Mouse (Mus musculus) thymus, adult 2 months (tissue): Measurements from ENCODE around the gene Olfr622. TPM values are rescaled to one million over a fixed set of nuclear protein-coding genes. Genes with fewer than 3 reads are reported as not detected.

Experiments used
- DNase-seq: peaks from one replicate; pipeline ENCODE4 v3.0.0; 2021
- H3K27ac ChIP-seq: fragments of 200-500 bp; 2 replicates; pipeline ENCODE4 v1.5.1; 2012; ENCODE audit warnings: low read length, control low read depth; ENCODE audit not compliant: control insufficient read depth, insufficient read depth
- H3K27me3 ChIP-seq: fragments of 200-500 bp; 2 replicates; pipeline ENCODE4 v1.6.1; 2012; ENCODE audit warnings: mild to moderate bottlenecking, low read length, moderate library complexity, mixed read lengths; ENCODE audit not compliant: control insufficient read depth, insufficient read depth
- H3K36me3 ChIP-seq: fragments of 200-500 bp; 2 replicates; pipeline ENCODE4 v1.6.1; 2012; ENCODE audit warnings: mild to moderate bottlenecking, low read length, moderate library complexity; ENCODE audit not compliant: control insufficient read depth, insufficient read depth
- H3K4me1 ChIP-seq: fragments of 200-500 bp; replicated peaks from 2 replicates; pipeline ENCODE4 v1.6.1; 2012; ENCODE audit warnings: low read length; ENCODE audit not compliant: control insufficient read depth, insufficient read depth
- H3K4me3 ChIP-seq: fragments of 200-500 bp; 2 replicates; pipeline ENCODE4 v1.5.1; 2012; ENCODE audit warnings: mild to moderate bottlenecking, low read length, control low read depth, moderate library complexity; ENCODE audit not compliant: control insufficient read depth, insufficient read depth
- CTCF ChIP-seq: fragments of 200-500 bp; IDR thresholded peaks from 2 replicates; pipeline ENCODE4 v1.5.1; 2012; ENCODE audit warnings: mild to moderate bottlenecking, control low read depth, low read length, moderate library complexity, borderline replicate concordance; ENCODE audit not compliant: control insufficient read depth, poor library complexity, insufficient read depth; ENCODE audit errors: extremely low read depth
- POLR2A ChIP-seq: fragments of 200-500 bp; IDR thresholded peaks from 2 replicates; pipeline ENCODE4 v1.6.1; 2012; ENCODE audit warnings: mild to moderate bottlenecking, low read length, control low read depth, moderate library complexity; ENCODE audit not compliant: control insufficient read depth, poor library complexity, insufficient read depth; ENCODE audit errors: extremely low read depth
- WGBS: fragments of 180-500 bp; shearing (Covaris S2); methylation state at CpG from one replicate; pipeline ENCODE4 v1.1.7; 2018; 5-methylcytosine and 5-hydroxymethylcytosine counted together
- polyA plus RNA-seq: library from polyadenylated mRNA; depleted of rRNA; stranded (reverse); fragments of >200 nt; gene quantifications from 2 replicates; pipeline ENCODE4 v1.2.3, GENCODE M21; 2012; rRNA removed

Gene Olfr622
- polyA plus RNA-seq, 1 experiment, result not detected

DNA sequence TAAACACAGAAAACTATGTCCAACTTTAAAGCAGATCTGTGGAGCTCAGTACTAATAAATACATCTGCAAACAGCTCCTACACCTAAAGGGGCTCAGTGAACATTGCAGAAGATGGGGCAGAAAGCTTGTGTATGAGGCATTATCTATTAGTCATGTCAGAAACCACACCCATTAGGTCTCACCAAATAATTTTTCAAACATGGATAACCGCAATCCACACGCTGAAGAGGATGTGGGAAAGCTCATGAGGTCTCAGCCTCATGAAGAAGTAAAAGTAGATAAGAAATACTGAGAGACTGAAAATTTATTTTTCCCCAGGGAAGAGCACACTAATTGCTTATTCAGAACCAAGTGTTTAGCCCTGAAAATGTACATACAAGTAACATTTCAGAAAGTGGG is 35.1 kb downstream of the Olfr622 start:
- H3K36me3 ChIP-seq, result no peaks in the 10 kb centered on the region
- DNase-seq, result no peak
- no peak overlapping the region for H3K4me3 ChIP-seq
- no peaks in the 10 kb centered on the region for H3K4me1 ChIP-seq
- no peak overlapping the region for H3K27ac ChIP-seq
- WGBS, result 69% methylated on average over 2 of the region's 2 CpGs
- no peaks in the 10 kb centered on the region for H3K27me3 ChIP-seq
- no peak for TF ChIP-seq CTCF
- TF ChIP-seq POLR2A, result no peak

DNA sequence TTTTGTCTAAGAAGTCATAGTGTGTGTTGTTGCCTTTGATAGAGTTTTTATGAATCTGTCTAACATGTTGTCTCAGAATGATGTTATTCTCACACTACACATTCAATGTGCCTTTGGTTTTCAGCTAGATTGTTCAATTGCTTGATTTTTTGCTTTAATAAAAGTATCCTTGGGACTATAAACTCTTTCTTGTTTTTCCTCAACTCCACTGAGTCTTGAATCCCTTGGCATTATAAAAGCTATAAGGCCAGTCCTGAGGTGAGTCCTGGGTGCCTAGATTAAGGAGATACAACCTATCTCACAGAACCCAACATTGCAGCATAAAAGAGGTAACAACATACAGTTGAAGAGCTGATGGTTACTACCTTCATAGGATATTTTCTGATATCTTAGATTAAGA is 42.2 kb downstream of the Olfr622 start, which contains the start of gene Olfr619:
TSS of gene Olfr619 (plus strand) at position 301 of the 400 bp plus-strand sequence.
- no peaks in the 10 kb centered on the region for H3K36me3 ChIP-seq

DNA sequence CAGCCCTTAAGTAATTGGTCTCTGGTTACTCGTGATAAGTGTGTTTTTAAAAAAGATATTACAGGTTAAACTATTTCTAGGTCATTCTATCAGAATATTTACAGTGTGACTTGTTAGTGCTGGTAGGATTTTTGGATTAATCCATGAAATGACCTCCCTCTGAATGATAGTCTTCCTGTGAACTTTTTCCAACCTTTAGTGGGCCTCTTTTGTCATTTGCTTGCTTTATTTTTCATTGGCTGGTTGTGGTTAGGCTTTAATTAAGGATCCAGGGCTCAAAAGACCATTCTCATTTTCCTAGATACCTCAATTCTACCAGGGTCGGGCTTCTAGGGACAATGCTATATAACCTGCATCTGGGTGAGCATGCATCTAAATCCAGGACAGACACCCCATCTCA is 52.7 kb downstream of the Olfr622 start, which contains the start of gene Olfr618:
TSS of gene Olfr618 (plus strand) at position 301 of the 400 bp plus-strand sequence.
- Histone ChIP-seq H3K4me1 (no peaks in the 10 kb centered on the region), H3K27ac (no peak within 1 kb of the TSS), H3K36me3 (no peaks in the 10 kb centered on the region), H3K4me3 (no peak within 1 kb of the TSS), H3K27me3 (no peaks in the 10 kb centered on the region)
- no peak for DNase-seq
- 83% methylated on average over 2 of the region's 2 CpGs for WGBS
- TF ChIP-seq POLR2A (no peak), CTCF (no peak)

More for the DNA sequence above, 42.2 kb downstream of the Olfr622 start, which contains the start of gene Olfr619:
- Histone ChIP-seq H3K4me1 (no peaks in the 10 kb centered on the region), H3K4me3 (no peak within 1 kb of the TSS), H3K27ac (no peak within 1 kb of the TSS), H3K27me3 (no peaks in the 10 kb centered on the region)
- TF ChIP-seq POLR2A, result no peak
- no peak for TF ChIP-seq CTCF
- DNase-seq, result no peak

Other genes starting within 250 kb of the Olfr622 start
- gene Usp17lc, start 227.6 kb downstream of the Olfr622 start, polyA plus RNA-seq, result 0.13 TPM in 1 of 2 replicates, not detected in the other
- gene Olfr605, start 197.3 kb downstream of the Olfr622 start, polyA plus RNA-seq, result not detected in 2 replicates
- not detected in 2 replicates for gene Olfr606, start 193.7 kb downstream of the Olfr622 start, polyA plus RNA-seq
- not detected in 2 replicates for gene Olfr607, start 178.6 kb downstream of the Olfr622 start, polyA plus RNA-seq
- gene Olfr608, start 172.8 kb downstream of the Olfr622 start, polyA plus RNA-seq, result not detected in 2 replicates
- not detected in 2 replicates for gene Olfr609, start 144.6 kb downstream of the Olfr622 start, polyA plus RNA-seq
- not detected in 2 replicates for gene Olfr610, start 130.6 kb downstream of the Olfr622 start, polyA plus RNA-seq
- gene Olfr611, start 121.9 kb downstream of the Olfr622 start, polyA plus RNA-seq, result not detected in 2 replicates
- gene Olfr612, start 100.0 kb downstream of the Olfr622 start, polyA plus RNA-seq, result not detected in 2 replicates
- not detected in 2 replicates for gene Olfr613, start 94.6 kb downstream of the Olfr622 start, polyA plus RNA-seq
- gene Olfr615, start 86.6 kb downstream of the Olfr622 start, polyA plus RNA-seq, result not detected in 2 replicates
- gene Olfr616, start 73.6 kb downstream of the Olfr622 start, polyA plus RNA-seq, result not detected in 2 replicates
- gene Olfr617, start 69.6 kb downstream of the Olfr622 start, polyA plus RNA-seq, result not detected in 2 replicates
- gene Olfr618, start 52.6 kb downstream of the Olfr622 start, polyA plus RNA-seq, result not detected in 2 replicates
- gene Olfr619, start 42.1 kb downstream of the Olfr622 start, polyA plus RNA-seq, result not detected in 2 replicates
- gene Olfr620, start 30.2 kb downstream of the Olfr622 start, polyA plus RNA-seq, result not detected in 2 replicates
- gene Olfr623, start 21.0 kb upstream of the Olfr622 start, polyA plus RNA-seq, result not detected in 2 replicates
- gene Olfr624, start 28.5 kb upstream of the Olfr622 start, polyA plus RNA-seq, result 0.03 TPM in 1 of 2 replicates, not detected in the other
- not detected in 2 replicates for gene Olfr625-ps1, start 40.0 kb upstream of the Olfr622 start, polyA plus RNA-seq
- not detected in 2 replicates for gene Olfr243, start 72.0 kb upstream of the Olfr622 start, polyA plus RNA-seq
- not detected in 2 replicates for gene Olfr628, start 87.7 kb upstream of the Olfr622 start, polyA plus RNA-seq
- gene Olfr629, start 102.2 kb upstream of the Olfr622 start, polyA plus RNA-seq, result not detected in 2 replicates
- not detected in 2 replicates for gene Olfr630, start 114.6 kb upstream of the Olfr622 start, polyA plus RNA-seq
- not detected in 2 replicates for gene Olfr69, start 128.9 kb upstream of the Olfr622 start, polyA plus RNA-seq
- not detected in 2 replicates for gene Olfr68, start 137.0 kb upstream of the Olfr622 start, polyA plus RNA-seq
- gene Olfr67, start 149.1 kb upstream of the Olfr622 start, polyA plus RNA-seq, result not detected in 2 replicates
- 168 and 261 TPM in 2 replicates for gene Hbb-bt, start 171.3 kb upstream of the Olfr622 start, polyA plus RNA-seq
- 1,784 and 2,649 TPM in 2 replicates for gene Hbb-bs, start 185.4 kb upstream of the Olfr622 start, polyA plus RNA-seq
- not detected in 2 replicates for gene Hbb-bh2, start 197.8 kb upstream of the Olfr622 start, polyA plus RNA-seq
- gene Hbb-bh1, start 200.5 kb upstream of the Olfr622 start, polyA plus RNA-seq, result 0.66 and 0.77 TPM in 2 replicates
- gene Hbb-y, start 210.5 kb upstream of the Olfr622 start, polyA plus RNA-seq, result 1.1 and 1.4 TPM in 2 replicates
- gene Olfr66, start 243.6 kb upstream of the Olfr622 start, polyA plus RNA-seq, result not detected in 2 replicates